Mouse (Mus musculus): ENCODE measurements around the gene Pdxk. TPM values are rescaled to one million over a fixed set of nuclear protein-coding genes. Genes with fewer than 3 reads are reported as not detected.

The Pdxk gene
- total RNA-seq, 4 experiments from 2014 or later: 5.0 to 6.9 (median 6.3) TPM

Small RNAs within 50 kb of the gene (microRNA-seq; reads per million reads assigned to microRNA genes)
- gene Mir6410 (not detected), gene Mir6907 (not detected), gene Mir6908 (not detected)

Other genes with a start within 250 kb of the Pdxk start
- 10 to 100 TPM; 36.9 to 57.4 (median 42.2) TPM for gene Trappc10, start 220.3 kb downstream of the Pdxk start, total RNA-seq (2022)
- gene Agpat3, start 112.5 kb downstream of the Pdxk start, total RNA-seq (2022): 100 to 1,000 TPM; 107 to 126 (median 122) TPM
- gene Rrp1, start 51.9 kb downstream of the Pdxk start, total RNA-seq (2022): 10 to 100 TPM; 54.6 to 63.3 (median 59.5) TPM
- gene Cstb, start 39.3 kb downstream of the Pdxk start, total RNA-seq (2022): 10 to 100 TPM in 3 of 4 experiments, 1 to 10 TPM in 1; 7.8 to 12.6 (median 11.0) TPM
- not detected for gene Olfr1358, start 52.5 kb upstream of the Pdxk start, total RNA-seq (2022)
- gene Ilvbl, start 109.4 kb upstream of the Pdxk start, total RNA-seq (2022): 10 to 100 TPM in 3 of 4 experiments, 1 to 10 TPM in 1; 8.9 to 14.2 (median 10.5) TPM
- 1 to 10 TPM; 2.2 to 3.6 (median 2.6) TPM for gene Syde1, start 127.0 kb upstream of the Pdxk start, total RNA-seq (2022)
- gene Olfr1357, start 153.1 kb upstream of the Pdxk start, total RNA-seq (2022): not detected

Measured in gastrocnemius, adult 8-10 months (tissue).